Mouse (Mus musculus): ENCODE results near the gene Crybg2. TPM values are rescaled to one million over a fixed set of nuclear protein-coding genes. Genes with fewer than 3 reads are reported as not detected.

Crybg2 gene
- polyA plus RNA-seq, 1 experiment from 2014 or later = 1.1 TPM

DNA sequence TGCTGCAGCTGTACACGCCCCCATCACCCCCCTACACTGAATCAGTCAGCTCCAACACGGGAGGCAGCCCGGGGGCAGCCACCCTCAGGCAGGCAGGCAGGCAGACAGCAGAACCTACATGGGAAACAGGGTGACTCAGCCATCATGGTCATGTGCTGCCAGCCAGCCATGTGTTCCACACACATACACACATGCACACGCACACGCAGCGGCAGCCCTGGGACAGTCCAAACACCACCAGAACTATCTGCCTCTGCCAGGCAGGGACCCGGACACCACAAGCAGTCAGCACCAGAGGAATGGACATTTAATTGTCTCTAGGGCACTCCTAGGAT is 66.5 kb downstream of the Crybg2 start:
- peak overlapping the region; percentile 93 for H3K9ac ChIP-seq

DNA sequence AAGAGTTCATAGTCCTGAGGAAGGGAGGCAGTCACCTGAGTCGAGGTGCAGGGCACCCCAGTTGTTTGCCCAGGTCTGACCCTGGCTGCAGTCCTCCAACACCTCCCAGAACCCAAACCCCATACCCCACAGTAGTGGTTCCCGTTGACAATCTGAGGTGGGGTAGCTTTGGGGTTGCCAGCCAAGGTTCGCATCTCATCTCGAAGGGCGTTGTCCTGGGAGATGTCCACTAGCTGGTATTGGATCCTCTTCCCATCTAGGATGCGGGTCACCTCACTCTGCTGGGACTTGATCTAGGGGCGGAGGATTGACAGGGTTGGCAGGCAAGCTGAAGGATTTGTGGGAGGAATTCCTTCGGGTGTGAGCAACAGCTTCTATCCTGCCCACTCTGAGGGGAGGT is 67.2 kb downstream of the Crybg2 start:
- WGBS = 60% methylated on average over 8 of the region's 8 CpGs

More for the DNA sequence above, 66.5 kb downstream of the Crybg2 start:
- no peaks in the 10 kb centered on the region for H3K9me3 ChIP-seq
- H3K4me2 ChIP-seq = peak overlapping the region; percentile 81
- peaks cover 15% of the 10 kb centered on the region for H3K36me3 ChIP-seq
- H3K27me3 ChIP-seq = no peaks in the 10 kb centered on the region
- H3K4me3 ChIP-seq = peak overlapping the region; percentile 81; the same call in 1 of the 2 replicates
- no peak overlapping the region for H3K27ac ChIP-seq
- H3K4me1 ChIP-seq (replicated peaks) = peaks cover 35% of the 10 kb centered on the region
- ATAC-seq (ENCODE audit: low FRiP score) = no peak
- WGBS = 89% methylated on average over 7 of the region's 7 CpGs

DNA sequence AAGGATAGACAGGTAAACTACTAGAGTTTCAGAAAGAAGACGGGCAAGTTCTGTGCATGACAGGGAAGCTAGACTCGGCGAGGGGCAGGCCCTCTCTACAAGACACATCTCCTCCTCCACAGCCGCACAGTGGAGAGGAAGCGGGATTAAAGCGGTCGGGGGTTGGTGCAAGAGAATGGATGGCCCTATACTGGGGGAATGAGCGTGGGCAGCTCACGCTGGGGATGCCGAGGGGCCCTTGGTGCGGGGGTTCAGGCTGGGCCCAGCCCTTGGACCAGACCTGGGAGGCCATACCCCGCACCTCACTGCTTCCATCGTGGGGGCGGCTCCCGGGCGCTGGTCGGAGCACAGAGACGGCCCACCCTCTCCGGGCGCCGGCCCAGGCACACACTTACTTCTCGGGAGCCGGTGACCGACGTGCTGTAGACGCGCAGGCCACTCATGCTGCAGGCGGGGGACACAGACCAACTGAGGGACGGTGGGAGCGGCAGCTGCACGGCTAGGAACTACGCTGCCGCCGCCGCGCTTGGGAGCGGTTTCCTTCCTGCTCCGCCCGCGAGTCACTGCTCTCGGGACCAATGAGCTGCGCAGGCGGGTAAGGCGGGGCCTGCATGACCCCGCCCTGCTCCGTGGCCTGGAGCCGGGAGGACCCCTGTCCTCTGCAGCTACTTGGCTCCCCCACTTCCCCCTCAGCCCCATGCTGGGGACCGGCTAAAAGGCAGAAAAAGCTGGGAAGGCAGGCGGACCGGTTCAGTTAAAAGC is 67.8 kb downstream of the Crybg2 start, which contains the start of gene Sh3bgrl3:
Gene Sh3bgrl3 (minus strand): TSS at position 569 of the 762 bp plus-strand sequence.
- under 1% methylated on average over 50 of the region's 50 CpGs for WGBS

More for the DNA sequence above, 67.2 kb downstream of the Crybg2 start:
- Histone ChIP-seq H3K4me1 (replicated peaks) (peaks cover 35% of the 10 kb centered on the region), H3K9me3 (no peaks in the 10 kb centered on the region), H3K36me3 (peaks cover 20% of the 10 kb centered on the region), H3K27me3 (no peaks in the 10 kb centered on the region), H3K4me3 (peak overlapping the region; percentile 81), H3K9ac (peak overlapping the region; percentile 93), H3K27ac (no peak overlapping the region), H3K4me2 (peak overlapping the region; percentile 81)
- ATAC-seq (ENCODE audit: low FRiP score) = no peak

DNA sequence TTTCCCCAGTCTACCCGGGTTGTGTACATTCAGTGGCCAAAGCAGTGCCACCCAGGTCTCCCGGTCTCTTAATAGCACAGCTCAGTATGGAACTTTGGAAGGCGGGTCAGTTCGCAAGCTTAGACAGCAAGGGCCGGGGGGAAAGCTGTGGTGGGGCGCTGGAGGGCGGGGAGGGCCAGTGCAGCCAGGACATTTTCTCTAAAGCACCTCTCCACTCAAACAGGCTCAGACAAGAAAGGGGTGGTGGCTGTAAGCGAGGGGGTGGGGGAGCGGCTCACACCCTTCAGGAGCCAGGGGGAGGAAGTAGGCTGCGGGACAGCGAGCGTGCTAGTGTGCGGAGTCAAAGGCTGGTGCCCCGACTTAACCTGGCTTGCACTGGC is 68.4 kb downstream of the Crybg2 start:
- H3K4me3 ChIP-seq = peak overlapping the region; percentile 81
- H3K9me3 ChIP-seq = no peaks in the 10 kb centered on the region
- no peaks in the 10 kb centered on the region for H3K27me3 ChIP-seq
- peak overlapping the region; percentile 93 for H3K9ac ChIP-seq
- peaks cover 20% of the 10 kb centered on the region for H3K36me3 ChIP-seq
- peaks cover 34% of the 10 kb centered on the region for H3K4me1 ChIP-seq (replicated peaks)
- H3K27ac ChIP-seq = peak overlapping the region; percentile 89
- WGBS = 6% methylated on average over 14 of the region's 14 CpGs
- ATAC-seq (ENCODE audit: low FRiP score) = peak; percentile 53
- H3K4me2 ChIP-seq = peak overlapping the region; percentile 81

More for the DNA sequence above, 67.8 kb downstream of the Crybg2 start, which contains the start of gene Sh3bgrl3:
- peak within 1 kb of the TSS; percentile 89 for H3K27ac ChIP-seq
- H3K9me3 ChIP-seq = no peaks in the 10 kb centered on the region
- no peaks in the 10 kb centered on the region for H3K27me3 ChIP-seq
- peaks cover 20% of the 10 kb centered on the region for H3K36me3 ChIP-seq
- H3K4me2 ChIP-seq = peak within 1 kb of the TSS; percentile 81
- peak within 1 kb of the TSS; percentile 81 for H3K4me3 ChIP-seq
- peaks cover 35% of the 10 kb centered on the region for H3K4me1 ChIP-seq (replicated peaks)
- peak within 1 kb of the TSS; percentile 93 for H3K9ac ChIP-seq
- peak; percentile 95 for ATAC-seq (ENCODE audit: low FRiP score)

DNA sequence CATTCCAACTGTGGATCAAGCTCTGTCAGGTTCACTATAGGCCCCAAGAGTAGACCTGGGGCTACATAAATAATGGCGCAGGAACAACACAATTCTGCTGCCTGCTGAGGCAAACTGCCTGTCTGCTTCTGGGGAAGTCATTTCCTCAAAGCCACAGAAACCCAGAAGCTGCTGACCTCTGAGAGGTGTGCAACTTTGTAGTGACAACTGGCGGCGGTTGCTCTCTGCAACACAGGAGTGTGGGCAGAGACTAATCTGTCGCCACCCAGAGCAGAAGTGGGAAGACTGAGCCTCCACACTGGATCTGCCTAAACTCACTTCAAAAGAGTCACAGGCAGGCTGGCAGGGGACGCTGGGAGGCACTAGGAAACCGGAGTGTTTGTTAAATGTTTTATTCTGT is 68.9 kb downstream of the Crybg2 start:
- H3K4me2 ChIP-seq = peak overlapping the region; percentile 81
- ATAC-seq (ENCODE audit: low FRiP score) = no peak
- peaks cover 29% of the 10 kb centered on the region for H3K4me1 ChIP-seq (replicated peaks)
- no peak overlapping the region for H3K27ac ChIP-seq
- no peak overlapping the region for H3K4me3 ChIP-seq
- no peaks in the 10 kb centered on the region for H3K9me3 ChIP-seq
- WGBS = 59% methylated on average over 6 of the region's 6 CpGs
- H3K27me3 ChIP-seq = no peaks in the 10 kb centered on the region
- 0 out of 2 replicates have a peak overlapping the region, but pooled peaks have one; percentile 93 for H3K9ac ChIP-seq
- H3K36me3 ChIP-seq = peaks cover 20% of the 10 kb centered on the region

DNA sequence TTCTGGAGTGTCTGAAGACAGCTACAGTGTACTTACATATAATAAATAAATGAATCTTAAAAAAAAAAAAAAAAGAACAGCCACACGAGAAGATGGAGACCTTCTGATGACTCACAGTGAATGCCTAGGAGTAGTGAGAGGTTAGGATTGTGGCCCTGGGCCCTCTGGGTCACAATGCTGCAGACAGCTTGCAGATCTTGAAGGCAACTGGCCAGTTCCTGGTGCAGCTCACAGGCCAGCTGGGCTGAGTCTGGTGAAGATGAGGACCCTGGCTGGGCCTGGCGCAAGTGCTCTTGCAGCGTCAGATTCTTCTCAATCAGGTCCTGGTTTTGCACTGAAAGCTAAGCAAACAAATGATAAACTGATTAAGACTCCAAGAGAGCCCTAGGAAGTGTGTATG is 71.5 kb downstream of the Crybg2 start:
- Histone ChIP-seq H3K27me3 (no peaks in the 10 kb centered on the region), H3K27ac (no peak overlapping the region), H3K9ac (no peak overlapping the region), H3K4me2 (no peak overlapping the region), H3K9me3 (no peaks in the 10 kb centered on the region), H3K4me1 (replicated peaks) (peaks cover 18% of the 10 kb centered on the region), H3K4me3 (no peak overlapping the region), H3K36me3 (peaks cover 23% of the 10 kb centered on the region)
- no peak for ATAC-seq (ENCODE audit: low FRiP score)
- WGBS = 93% methylated on average over 3 of the region's 3 CpGs

DNA sequence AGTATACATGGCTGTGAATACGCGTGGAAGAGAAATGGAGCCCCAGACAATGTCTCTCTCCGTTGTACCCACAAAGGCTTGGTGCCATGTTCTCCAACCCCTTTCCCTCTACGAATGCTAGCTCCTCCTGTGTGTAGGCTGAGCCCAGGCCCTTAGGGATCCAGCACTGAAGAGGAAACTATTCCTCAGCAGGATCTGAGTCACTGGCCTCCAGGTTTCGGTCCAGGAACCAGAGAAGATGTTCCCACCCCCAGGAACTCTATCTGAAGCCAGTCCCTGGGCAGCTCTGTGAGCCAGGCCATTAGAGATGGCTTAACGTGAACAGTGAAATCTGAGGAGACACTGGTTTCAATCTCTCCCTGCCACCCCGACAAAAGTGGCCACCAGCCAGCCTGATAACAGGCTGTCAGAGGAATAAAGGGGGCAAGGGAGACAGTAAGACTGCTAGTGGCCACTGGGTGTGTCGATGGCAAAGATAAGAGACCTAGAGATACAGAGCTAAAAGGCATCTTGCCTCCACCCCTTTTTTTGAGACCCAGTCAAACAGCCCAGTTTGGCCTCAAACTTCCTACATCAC is 72.0 kb downstream of the Crybg2 start:
- no peak overlapping the region for H3K4me3 ChIP-seq
- H3K4me1 ChIP-seq (replicated peaks) = peaks cover 13% of the 10 kb centered on the region
- no peak overlapping the region for H3K9ac ChIP-seq
- no peaks in the 10 kb centered on the region for H3K27me3 ChIP-seq
- no peak overlapping the region for H3K4me2 ChIP-seq
- WGBS = 88% methylated on average over 8 of the region's 8 CpGs
- no peak overlapping the region for H3K27ac ChIP-seq
- H3K36me3 ChIP-seq = peaks cover 27% of the 10 kb centered on the region
- no peak for ATAC-seq (ENCODE audit: low FRiP score)
- no peaks in the 10 kb centered on the region for H3K9me3 ChIP-seq

DNA sequence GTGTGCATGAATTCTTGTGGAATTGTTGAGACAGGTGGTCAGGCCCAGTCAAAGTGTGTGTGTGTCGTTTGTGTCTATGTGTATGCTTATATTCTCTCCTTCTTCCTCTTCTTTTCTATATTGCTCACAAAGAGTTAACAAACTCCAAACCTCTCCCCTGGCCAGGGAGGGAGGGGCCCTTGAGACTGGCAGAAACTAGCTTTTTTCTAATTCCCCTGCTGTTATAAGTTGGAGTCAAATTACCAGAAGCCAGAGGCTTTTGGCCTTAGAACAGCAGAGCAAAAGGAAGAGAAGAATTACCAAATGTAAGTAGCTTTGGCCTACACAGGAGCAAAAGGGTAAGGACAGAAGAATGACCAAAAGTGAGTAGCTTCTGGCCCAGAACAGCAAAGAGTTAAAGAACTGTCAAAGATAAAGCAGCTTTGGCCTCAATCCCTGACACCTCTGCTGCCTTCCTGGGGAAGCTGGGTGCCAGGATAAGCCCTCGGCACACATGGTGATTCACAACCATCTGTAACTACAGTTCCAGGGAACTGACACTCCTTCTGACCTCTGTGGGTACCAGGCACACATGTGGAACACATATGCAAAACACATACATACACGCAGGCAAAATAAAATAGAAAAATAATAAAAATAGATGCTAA is 75.8 kb downstream of the Crybg2 start:
- no peak overlapping the region for H3K27ac ChIP-seq
- H3K9ac ChIP-seq = no peak overlapping the region
- WGBS = 82% methylated on average over 3 of the region's 3 CpGs
- no peaks in the 10 kb centered on the region for H3K27me3 ChIP-seq
- H3K4me3 ChIP-seq = no peak overlapping the region
- peaks cover 23% of the 10 kb centered on the region for H3K36me3 ChIP-seq
- H3K4me1 ChIP-seq (replicated peaks) = no peaks in the 10 kb centered on the region
- no peaks in the 10 kb centered on the region for H3K9me3 ChIP-seq
- no peak overlapping the region for H3K4me2 ChIP-seq
- ATAC-seq (ENCODE audit: low FRiP score) = no peak

DNA sequence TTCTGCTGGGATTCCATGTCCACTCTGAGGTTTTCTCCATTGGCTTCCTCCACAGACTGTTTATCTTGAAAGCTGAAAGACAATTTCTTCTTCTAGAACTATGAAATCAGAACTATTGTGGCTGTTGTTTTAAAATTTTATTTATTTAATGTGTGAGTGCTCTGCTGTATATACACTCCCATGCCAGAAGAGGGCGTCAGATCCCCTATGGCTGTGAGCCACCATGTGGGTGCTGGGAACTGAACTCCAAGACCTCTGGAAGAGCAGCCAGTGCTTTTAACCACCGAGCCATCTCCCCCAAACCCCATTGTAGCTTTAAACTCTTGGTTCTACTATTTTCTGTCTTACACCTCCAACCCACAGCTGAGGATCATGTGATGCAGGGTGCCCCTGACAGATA is 78.2 kb downstream of the Crybg2 start:
- H3K36me3 ChIP-seq = peaks cover 17% of the 10 kb centered on the region
- H3K27me3 ChIP-seq = no peaks in the 10 kb centered on the region
- no peak overlapping the region for H3K9ac ChIP-seq
- H3K27ac ChIP-seq = no peak overlapping the region
- 95% methylated on average over 2 of the region's 2 CpGs for WGBS
- H3K4me2 ChIP-seq = no peak overlapping the region
- no peak overlapping the region for H3K4me3 ChIP-seq
- no peak for ATAC-seq (ENCODE audit: low FRiP score)
- no peaks in the 10 kb centered on the region for H3K9me3 ChIP-seq
- H3K4me1 ChIP-seq (replicated peaks) = no peaks in the 10 kb centered on the region

Other genes with a start within 250 kb of the Crybg2 start
- gene Rps6ka1, start 173.0 kb upstream of the Crybg2 start, polyA plus RNA-seq (2015; fragmentation: Nextera tagmentation; extraction: Ambion mirVana) = 20.9 and 23.6 TPM in 2 replicates
- 1,402 and 1,435 TPM in 2 replicates for gene Hmgn2, start 92.2 kb upstream of the Crybg2 start, polyA plus RNA-seq (2015; fragmentation: Nextera tagmentation; extraction: Ambion mirVana)
- gene Dhdds, start 59.9 kb upstream of the Crybg2 start, polyA plus RNA-seq (2015; fragmentation: Nextera tagmentation; extraction: Ambion mirVana) = 43.4 and 44.0 TPM in 2 replicates
- gene Lin28a, start 42.0 kb upstream of the Crybg2 start, polyA plus RNA-seq (2015; fragmentation: Nextera tagmentation; extraction: Ambion mirVana) = 0.17 and 0.31 TPM in 2 replicates
- gene Zfp683, start 7.0 kb upstream of the Crybg2 start, polyA plus RNA-seq (2015; fragmentation: Nextera tagmentation; extraction: Ambion mirVana) = not detected in 2 replicates
- 3.9 TPM in 2 replicates for gene Cd52, start 34.3 kb downstream of the Crybg2 start, polyA plus RNA-seq (2015; fragmentation: Nextera tagmentation; extraction: Ambion mirVana)
- 14.7 and 16.0 TPM in 2 replicates for gene Ubxn11, start 41.8 kb downstream of the Crybg2 start, polyA plus RNA-seq (2015; fragmentation: Nextera tagmentation; extraction: Ambion mirVana)
- gene Sh3bgrl3, start 68.0 kb downstream of the Crybg2 start, polyA plus RNA-seq (2015; fragmentation: Nextera tagmentation; extraction: Ambion mirVana) = 371 and 393 TPM in 2 replicates
- gene Cep85, start 126.3 kb downstream of the Crybg2 start, polyA plus RNA-seq (2015; fragmentation: Nextera tagmentation; extraction: Ambion mirVana) = 21.2 and 22.5 TPM in 2 replicates
- not detected in 2 replicates for gene Gm7534, start 142.2 kb downstream of the Crybg2 start, polyA plus RNA-seq (2015; fragmentation: Nextera tagmentation; extraction: Ambion mirVana)
- gene Catsper4, start 166.6 kb downstream of the Crybg2 start, polyA plus RNA-seq (2015; fragmentation: Nextera tagmentation; extraction: Ambion mirVana) = not detected in 2 replicates
- 0.06 and 0.08 TPM in 2 replicates for gene Cnksr1, start 177.6 kb downstream of the Crybg2 start, polyA plus RNA-seq (2015; fragmentation: Nextera tagmentation; extraction: Ambion mirVana)
- 0.45 and 0.56 TPM in 2 replicates for gene E130218I03Rik, start 182.8 kb downstream of the Crybg2 start, polyA plus RNA-seq (2015; fragmentation: Nextera tagmentation; extraction: Ambion mirVana)
- 15.5 and 15.7 TPM in 2 replicates for gene Zfp593, start 184.8 kb downstream of the Crybg2 start, polyA plus RNA-seq (2015; fragmentation: Nextera tagmentation; extraction: Ambion mirVana)
- gene Gm30191, start 186.1 kb downstream of the Crybg2 start, polyA plus RNA-seq (2015; fragmentation: Nextera tagmentation; extraction: Ambion mirVana) = 0.54 and 0.74 TPM in 2 replicates
- 9.3 and 14.2 TPM in 2 replicates for gene Grrp1, start 193.3 kb downstream of the Crybg2 start, polyA plus RNA-seq (2015; fragmentation: Nextera tagmentation; extraction: Ambion mirVana)
- 35.0 and 37.3 TPM in 2 replicates for gene Pdik1l, start 227.1 kb downstream of the Crybg2 start, polyA plus RNA-seq (2015; fragmentation: Nextera tagmentation; extraction: Ambion mirVana)

Data from hindbrain, embryonic 13.5 days (tissue).